Mouse (Mus musculus) lung, embryonic 16.5 days (tissue): ENCODE results near the gene Dync2li1. TPM values are rescaled to one million over a fixed set of nuclear protein-coding genes. Genes with fewer than 3 reads are reported as not detected.

ENCODE experiments used
- ATAC-seq: fragments of 200-750 bp; cut with Nextera tagmentation; 2 replicates; pipeline ENCODE4 v1.8.0; 2017; ENCODE audit warnings: low read depth, mild to moderate bottlenecking, moderate library complexity
- H3K27ac ChIP-seq: fragments of 300-500 bp; sonication (generic); 2 replicates; pipeline ENCODE4 v1.5.1; 2014; ENCODE audit warnings: mild to moderate bottlenecking, control low read depth, low read length
- H3K27me3 ChIP-seq: fragments of 300-500 bp; sonication (generic); 2 replicates; pipeline ENCODE4 v1.6.1; 2014; ENCODE audit warnings: low read depth, low read length, mixed read lengths; ENCODE audit not compliant: control insufficient read depth, insufficient read depth
- H3K36me3 ChIP-seq: fragments of 300-500 bp; sonication (generic); 2 replicates; pipeline ENCODE4 v1.6.1; 2014; ENCODE audit warnings: low read length; ENCODE audit not compliant: control insufficient read depth, insufficient read depth
- H3K4me1 ChIP-seq: fragments of 300-500 bp; sonication (generic); replicated peaks from 2 replicates; pipeline ENCODE4 v1.6.1; 2014; ENCODE audit warnings: low read length, mixed read lengths; ENCODE audit not compliant: control insufficient read depth, insufficient read depth
- H3K4me2 ChIP-seq: fragments of 300-500 bp; sonication (generic); 2 replicates; pipeline ENCODE4 v1.6.1; 2014; ENCODE audit warnings: low read depth, low read length, control low read depth
- H3K4me3 ChIP-seq: fragments of 300-500 bp; sonication (generic); 2 replicates; pipeline ENCODE4 v1.5.1; 2014; ENCODE audit warnings: mild to moderate bottlenecking, low read length, control low read depth
- H3K9ac ChIP-seq: fragments of 300-500 bp; sonication (generic); 2 replicates; pipeline ENCODE4 v1.6.1; 2014; ENCODE audit warnings: low read length, control low read depth
- H3K9me3 ChIP-seq: fragments of 300-500 bp; sonication (generic); 2 replicates; pipeline ENCODE4 v1.6.1; 2016; ENCODE audit warnings: low read length; ENCODE audit not compliant: control insufficient read depth
- WGBS: fragments of 180-500 bp; shearing (Covaris S2); extraction: QIAGEN DNeasy Blood & Tissue Kit; methylation state at CpG from one replicate; pipeline ENCODE4 v1.1.7; 2014; 5-methylcytosine and 5-hydroxymethylcytosine counted together
- polyA plus RNA-seq: library from polyadenylated mRNA; unstranded; fragments of >200 nt; fragmentation: Nextera tagmentation; extraction: Ambion mirVana; gene quantifications from 2 replicates; pipeline ENCODE4 v1.2.1, GENCODE M21; 2015

Dync2li1 gene
- polyA plus RNA-seq, 1 experiment from 2014 or later, result 46.9 TPM

DNA sequence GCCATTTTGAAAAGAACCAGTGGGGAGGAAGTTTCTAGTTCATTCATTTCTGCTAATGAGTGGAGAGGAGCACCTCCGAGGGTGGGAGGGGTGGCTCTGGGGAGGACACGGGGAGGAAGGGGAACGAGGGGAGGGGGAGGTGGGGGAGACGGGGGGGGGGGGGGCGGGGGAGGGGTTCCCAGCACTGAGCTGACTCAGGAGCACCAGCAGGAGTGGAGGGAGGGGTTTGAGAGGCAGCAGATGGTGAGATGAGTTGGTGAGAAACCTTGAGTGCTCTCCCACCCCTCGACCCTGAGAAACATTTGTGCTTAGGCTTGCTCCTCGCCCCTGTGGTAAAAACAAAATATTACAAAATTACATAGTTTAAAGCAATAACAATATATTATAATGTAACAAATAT lies 19.6 kb downstream of the Dync2li1 start:
- WGBS, result 29% methylated on average over 3 of the region's 7 CpGs
- ATAC-seq, result no peak
- no peak overlapping the region for H3K27ac ChIP-seq
- H3K9me3 ChIP-seq, result no peaks in the 10 kb centered on the region
- no peak overlapping the region for H3K4me2 ChIP-seq
- no peaks in the 10 kb centered on the region for H3K36me3 ChIP-seq
- H3K27me3 ChIP-seq, result no peaks in the 10 kb centered on the region
- no peak overlapping the region for H3K4me3 ChIP-seq
- no peak overlapping the region for H3K9ac ChIP-seq
- peaks cover 2% of the 10 kb centered on the region; the same call in 1 of the 2 replicates for H3K4me1 ChIP-seq

DNA sequence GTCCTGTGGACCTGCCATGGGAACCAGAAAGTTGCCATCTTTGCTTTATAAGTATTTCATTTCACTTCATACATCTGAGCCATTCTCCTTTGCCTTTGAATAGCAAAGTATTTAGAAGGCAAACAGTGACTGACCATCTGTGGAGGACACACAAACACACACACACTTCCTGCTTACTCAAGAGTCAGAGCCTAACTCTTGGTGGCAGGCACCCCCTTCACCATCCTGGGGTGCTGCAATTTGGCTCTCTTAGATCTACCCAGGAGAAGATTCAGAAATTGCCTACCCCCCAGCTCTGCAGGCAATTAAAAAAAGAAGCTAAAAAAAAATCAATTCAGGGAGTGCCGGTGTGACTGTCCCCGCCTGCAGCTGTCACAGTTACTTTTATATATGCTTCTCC lies 20.2 kb downstream of the Dync2li1 start:
- Histone ChIP-seq H3K4me1 (peaks cover 2% of the 10 kb centered on the region; the same call in 1 of the 2 replicates), H3K4me2 (no peak overlapping the region), H3K9me3 (no peaks in the 10 kb centered on the region), H3K36me3 (no peaks in the 10 kb centered on the region), H3K9ac (no peak overlapping the region), H3K27me3 (no peaks in the 10 kb centered on the region), H3K4me3 (no peak overlapping the region), H3K27ac (no peak overlapping the region)
- 80% methylated on average over 2 of the region's 2 CpGs for WGBS
- ATAC-seq, result no peak

DNA sequence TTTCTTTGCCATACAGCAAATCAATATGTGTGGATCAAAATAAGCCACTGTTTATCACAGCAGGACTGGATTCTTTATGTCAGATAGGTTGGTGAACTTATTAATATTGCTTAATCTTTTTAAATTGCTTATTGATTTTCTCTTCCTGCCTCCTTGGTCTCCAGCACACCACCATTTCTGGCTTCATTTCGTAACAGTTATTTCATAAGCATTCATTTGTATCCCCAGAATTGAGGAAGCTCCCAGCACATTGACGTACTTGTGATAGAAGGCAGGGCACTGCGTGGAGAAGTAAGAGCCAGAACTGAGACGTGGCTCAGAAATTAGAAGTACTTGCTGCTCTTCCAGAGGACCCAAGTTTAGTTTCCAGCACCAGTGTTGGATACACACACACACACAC lies 21.3 kb downstream of the Dync2li1 start:
- peaks cover 2% of the 10 kb centered on the region; the same call in 1 of the 2 replicates for H3K4me1 ChIP-seq
- 78% methylated on average over 4 of the region's 4 CpGs for WGBS
- no peak overlapping the region for H3K9ac ChIP-seq
- no peaks in the 10 kb centered on the region for H3K36me3 ChIP-seq
- H3K27ac ChIP-seq, result no peak overlapping the region
- H3K4me2 ChIP-seq, result no peak overlapping the region
- H3K4me3 ChIP-seq, result no peak overlapping the region
- H3K9me3 ChIP-seq, result no peaks in the 10 kb centered on the region
- H3K27me3 ChIP-seq, result no peaks in the 10 kb centered on the region
- ATAC-seq, result no peak

DNA sequence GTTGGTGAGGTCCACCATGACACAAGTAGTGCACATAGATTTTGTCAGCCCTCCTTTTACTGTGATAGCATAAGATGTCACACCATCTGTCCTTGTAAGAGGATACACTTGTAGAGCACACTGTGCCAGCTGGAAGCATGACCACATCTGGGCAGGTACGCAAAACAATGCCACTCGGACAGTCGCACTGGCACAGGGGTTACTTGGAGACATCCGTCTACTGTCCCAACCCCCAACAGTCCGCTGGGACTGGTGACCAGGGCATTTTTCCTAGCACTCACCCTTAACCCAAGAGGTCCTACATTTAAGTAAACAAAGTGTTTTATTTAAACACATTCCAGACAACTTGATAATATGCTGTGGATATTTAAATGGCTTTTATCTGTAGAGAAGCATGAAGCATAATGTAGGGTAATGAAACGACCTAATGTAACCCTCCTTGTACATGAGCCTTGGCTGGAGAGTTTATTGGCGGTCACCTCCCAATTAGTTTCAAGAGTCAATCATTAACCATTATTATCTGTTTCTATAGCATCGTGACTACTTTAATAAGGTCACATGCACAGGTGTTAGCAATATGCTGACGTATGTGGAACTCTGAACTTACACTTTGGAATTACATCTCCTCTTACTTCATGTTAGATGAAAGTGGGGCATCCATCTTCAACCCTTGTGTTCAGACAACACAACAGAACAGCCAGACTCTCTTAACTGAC lies 24.2 kb downstream of the Dync2li1 start:
- Histone ChIP-seq H3K36me3 (no peaks in the 10 kb centered on the region), H3K27me3 (no peaks in the 10 kb centered on the region), H3K4me1 (peaks cover 2% of the 10 kb centered on the region; the same call in 1 of the 2 replicates), H3K4me3 (no peak overlapping the region), H3K27ac (no peak overlapping the region), H3K9me3 (no peaks in the 10 kb centered on the region), H3K4me2 (no peak overlapping the region), H3K9ac (no peak overlapping the region)
- no peak for ATAC-seq
- WGBS, result 67% methylated on average over 9 of the region's 9 CpGs

DNA sequence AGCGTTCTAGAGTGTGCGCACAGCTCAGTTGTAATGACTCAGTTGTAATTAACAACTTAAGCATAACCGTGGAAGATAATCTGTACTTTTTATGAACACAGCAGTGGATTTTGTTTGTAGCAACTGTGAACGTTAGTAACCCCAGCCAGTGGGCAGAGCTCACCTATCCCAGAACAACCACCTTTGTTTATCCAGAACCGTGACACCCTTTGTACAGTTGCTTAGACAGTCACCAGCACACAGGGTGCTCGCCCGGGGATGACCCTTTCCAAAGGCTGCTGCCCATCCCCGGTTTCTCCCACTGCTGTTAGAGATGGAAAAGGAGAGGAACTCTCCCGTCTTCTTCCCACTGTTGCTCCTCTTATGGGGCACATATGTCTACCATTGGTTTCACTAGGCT lies 27.2 kb downstream of the Dync2li1 start:
- Histone ChIP-seq H3K4me3 (no peak overlapping the region), H3K27ac (no peak overlapping the region), H3K36me3 (no peaks in the 10 kb centered on the region), H3K4me1 (no peaks in the 10 kb centered on the region; the same call in 1 of the 2 replicates), H3K9ac (no peak overlapping the region), H3K4me2 (no peak overlapping the region), H3K27me3 (no peaks in the 10 kb centered on the region), H3K9me3 (no peaks in the 10 kb centered on the region)
- WGBS, result 89% methylated on average over 9 of the region's 9 CpGs
- no peak for ATAC-seq

DNA sequence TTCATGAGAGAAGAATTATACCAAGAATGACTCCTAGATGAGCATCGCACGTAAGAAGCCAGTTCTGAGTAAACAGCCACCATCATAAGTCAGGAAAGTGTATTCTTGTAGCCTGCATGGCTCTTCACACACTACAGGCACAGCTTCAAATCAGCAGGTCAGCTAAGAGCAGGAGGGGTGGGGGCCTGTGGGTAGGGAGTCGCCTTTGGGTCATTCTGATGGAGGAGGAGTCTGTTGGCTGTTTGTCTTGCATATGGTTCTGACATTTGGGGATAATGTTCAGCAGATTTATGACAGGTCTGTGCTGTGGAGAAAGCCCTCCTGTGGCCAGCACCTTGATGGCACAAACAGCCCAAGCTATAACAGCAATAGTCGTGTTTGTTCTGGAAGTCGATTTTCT lies 29.9 kb downstream of the Dync2li1 start:
- H3K9me3 ChIP-seq, result no peaks in the 10 kb centered on the region
- H3K4me2 ChIP-seq, result no peak overlapping the region
- H3K9ac ChIP-seq, result no peak overlapping the region
- no peak overlapping the region for H3K4me3 ChIP-seq
- H3K4me1 ChIP-seq, result no peaks in the 10 kb centered on the region
- no peak overlapping the region for H3K27ac ChIP-seq
- no peaks in the 10 kb centered on the region for H3K36me3 ChIP-seq
- H3K27me3 ChIP-seq, result no peaks in the 10 kb centered on the region
- no peak for ATAC-seq
- WGBS, result 68% methylated on average over 5 of the region's 5 CpGs

GRCm38 (mm10) chr17:84656653-84657421 lies 30.5 kb downstream of the Dync2li1 start:
- Histone ChIP-seq H3K4me1 (no peaks in the 10 kb centered on the region), H3K9ac (no peak overlapping the region), H3K4me3 (no peak overlapping the region), H3K27me3 (no peaks in the 10 kb centered on the region), H3K4me2 (no peak overlapping the region), H3K36me3 (no peaks in the 10 kb centered on the region), H3K9me3 (no peaks in the 10 kb centered on the region), H3K27ac (no peak overlapping the region)
- 55% methylated on average over 19 of the region's 19 CpGs for WGBS
- ATAC-seq, result no peak

- no peak for ATAC-seq
Observed at GRCm38 (mm10) chr17:84657422-84657732, 31.1 kb downstream of the Dync2li1 start.

GRCm38 (mm10) chr17:84657782-84658181 lies 31.5 kb downstream of the Dync2li1 start:
- no peaks in the 10 kb centered on the region for H3K27me3 ChIP-seq
- WGBS, result 55% methylated on average over 7 of the region's 7 CpGs
- H3K9me3 ChIP-seq, result no peaks in the 10 kb centered on the region
- H3K9ac ChIP-seq, result no peak overlapping the region
- H3K4me1 ChIP-seq, result no peaks in the 10 kb centered on the region
- H3K4me2 ChIP-seq, result no peak overlapping the region
- no peaks in the 10 kb centered on the region for H3K36me3 ChIP-seq
- no peak overlapping the region for H3K27ac ChIP-seq
- H3K4me3 ChIP-seq, result no peak overlapping the region
- peak; percentile 32; the same call in 1 of the 2 replicates for ATAC-seq

More at GRCm38 (mm10) chr17:84657422-84657732, 31.1 kb downstream of the Dync2li1 start:
- Histone ChIP-seq H3K27me3 (no peaks in the 10 kb centered on the region), H3K4me3 (no peak overlapping the region), H3K27ac (no peak overlapping the region), H3K36me3 (no peaks in the 10 kb centered on the region), H3K4me1 (no peaks in the 10 kb centered on the region), H3K9me3 (no peaks in the 10 kb centered on the region), H3K9ac (no peak overlapping the region), H3K4me2 (no peak overlapping the region)
- WGBS, result 47% methylated on average over 3 of the region's 3 CpGs
